Mouse (Mus musculus) cortical plate, adult 2 months (tissue): ENCODE data around the gene Hvcn1.

Experiments used
- CTCF ChIP-seq: fragments of 200-500 bp; IDR thresholded peaks from 2 replicates; pipeline ENCODE4 v1.5.1; 2011; ENCODE audit warnings: mild to moderate bottlenecking, control low read depth, low read length; ENCODE audit not compliant: insufficient read depth; ENCODE audit errors: extremely low read depth
- POLR2A ChIP-seq: fragments of 200-500 bp; IDR thresholded peaks from 2 replicates; pipeline ENCODE4 v1.6.1; 2011; ENCODE audit warnings: mild to moderate bottlenecking, low read length, control low read depth; ENCODE audit not compliant: insufficient read depth; ENCODE audit errors: extremely low read depth

DNA sequence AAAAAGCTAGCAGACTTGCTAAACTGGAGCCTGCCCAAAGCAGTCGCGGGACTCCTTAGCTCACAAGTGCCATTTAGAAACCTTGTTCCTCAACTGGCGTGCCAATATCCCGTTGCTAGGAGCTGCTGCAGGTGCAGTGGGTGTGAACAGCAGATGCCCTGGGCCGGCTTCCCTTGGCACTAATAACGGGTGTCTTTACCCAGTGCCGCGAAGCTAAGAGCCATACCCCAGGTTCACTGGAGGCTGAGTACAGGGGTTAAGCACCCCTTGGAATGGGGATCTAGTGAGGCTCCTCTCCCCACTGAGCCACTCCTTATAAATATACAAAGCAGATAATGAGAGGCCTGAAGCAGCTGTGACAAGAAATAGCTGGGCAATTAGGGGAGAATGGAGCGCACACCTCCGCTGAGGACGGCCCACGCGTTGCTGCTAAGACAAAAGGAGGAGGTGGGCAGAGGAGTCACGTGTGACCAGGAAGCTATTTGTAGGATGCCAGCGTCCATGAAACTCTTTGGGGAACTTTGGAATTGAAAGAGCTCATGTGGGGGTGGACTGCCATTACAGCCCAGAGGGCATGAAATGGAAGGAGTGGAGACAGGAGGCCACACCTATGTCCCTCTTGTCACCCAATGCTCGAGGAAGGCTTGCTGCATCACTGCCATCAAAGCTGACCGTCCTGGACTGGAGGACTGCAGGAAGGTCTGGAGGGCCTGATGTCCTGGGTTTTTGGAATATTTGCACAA, 37.3 kb downstream of the Hvcn1 start:
- TF ChIP-seq CTCF (no peak), POLR2A (no peak)
